Mouse (Mus musculus): ENCODE data around the gene Pold4. TPM values are rescaled to one million over a fixed set of nuclear protein-coding genes. Genes with fewer than 3 reads are reported as not detected.

The Pold4 gene
- polyA plus RNA-seq, 1 experiment, result 38.9 TPM

- TF ChIP-seq CTCF (IDR thresholded peaks at IDR 0.05; ENCODE audit: extremely low read depth, insufficient read depth, low read length) (no peak), POLR2A (IDR thresholded peaks at IDR 0.05; ENCODE audit: extremely low read depth, insufficient read depth, low read length) (no peak)
- H3K4me1 ChIP-seq (ENCODE audit: control insufficient read depth, insufficient read depth, low read length), result peaks cover 7% of the 10 kb centered on the region; the same call in 1 of the 2 replicates
- peak overlapping the region; percentile 93 for H3K27ac ChIP-seq (ENCODE audit: insufficient read depth, low read length)
- peak overlapping the region; percentile 97 for H3K4me3 ChIP-seq (ENCODE audit: insufficient read depth, low read length)
These were observed 39.3 kb upstream of the Pold4 start for GRCm38 (mm10) chr19:4192251-4192985.

GRCm38 (mm10) chr19:4193129-4193528 is 38.6 kb upstream of the Pold4 start:
- peaks cover 7% of the 10 kb centered on the region; the same call in 1 of the 2 replicates for H3K4me1 ChIP-seq (ENCODE audit: control insufficient read depth, insufficient read depth, low read length)
- no peak overlapping the region for H3K27ac ChIP-seq (ENCODE audit: insufficient read depth, low read length)
- H3K4me3 ChIP-seq (ENCODE audit: insufficient read depth, low read length), result peak overlapping the region; percentile 97
- TF ChIP-seq POLR2A (IDR thresholded peaks at IDR 0.05; ENCODE audit: extremely low read depth, insufficient read depth, low read length), result no peak
- TF ChIP-seq CTCF (IDR thresholded peaks at IDR 0.05; ENCODE audit: extremely low read depth, insufficient read depth, low read length), result no peak

DNA sequence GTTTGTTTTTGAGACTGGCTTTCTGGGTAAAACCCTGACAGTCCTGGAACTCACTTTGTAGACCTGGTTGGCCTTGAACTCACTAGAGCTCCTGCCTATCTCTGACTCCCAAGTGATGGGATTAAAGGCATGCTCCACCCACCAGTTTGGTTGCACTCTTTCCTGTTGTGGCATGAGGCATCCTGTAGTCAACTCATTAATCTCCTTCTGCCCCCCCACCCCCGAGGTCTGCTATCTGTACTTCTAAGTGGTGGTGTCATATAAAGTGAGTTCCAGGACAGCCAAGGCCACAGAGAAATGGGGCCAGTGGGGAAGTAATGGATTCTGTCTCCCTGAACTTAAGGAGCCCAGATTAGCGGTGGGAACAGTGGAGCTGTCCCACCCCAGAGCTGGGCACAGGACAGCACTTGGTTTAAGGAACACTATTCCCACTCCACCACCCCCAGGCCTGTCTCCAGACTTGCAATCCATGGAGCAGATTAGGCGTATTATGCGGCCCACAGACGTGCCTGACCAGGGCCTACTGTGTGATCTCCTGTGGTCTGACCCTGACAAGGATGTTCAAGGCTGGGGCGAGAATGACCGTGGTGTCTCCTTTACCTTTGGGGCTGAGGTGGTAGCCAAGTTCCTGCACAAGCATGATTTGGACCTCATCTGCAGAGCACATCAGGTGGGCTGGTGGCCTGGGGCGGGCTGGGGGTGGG is 37.5 kb upstream of the Pold4 start:
- Histone ChIP-seq H3K27ac (ENCODE audit: insufficient read depth, low read length) (no peak overlapping the region), H3K4me3 (ENCODE audit: insufficient read depth, low read length) (0 out of 2 replicates have a peak overlapping the region, but pooled peaks have one; percentile 97), H3K4me1 (ENCODE audit: control insufficient read depth, insufficient read depth, low read length) (peaks cover 7% of the 10 kb centered on the region; the same call in 1 of the 2 replicates)
- TF ChIP-seq POLR2A (IDR thresholded peaks at IDR 0.05; ENCODE audit: extremely low read depth, insufficient read depth, low read length) (no peak), CTCF (IDR thresholded peaks at IDR 0.05; ENCODE audit: extremely low read depth, insufficient read depth, low read length) (no peak)

DNA sequence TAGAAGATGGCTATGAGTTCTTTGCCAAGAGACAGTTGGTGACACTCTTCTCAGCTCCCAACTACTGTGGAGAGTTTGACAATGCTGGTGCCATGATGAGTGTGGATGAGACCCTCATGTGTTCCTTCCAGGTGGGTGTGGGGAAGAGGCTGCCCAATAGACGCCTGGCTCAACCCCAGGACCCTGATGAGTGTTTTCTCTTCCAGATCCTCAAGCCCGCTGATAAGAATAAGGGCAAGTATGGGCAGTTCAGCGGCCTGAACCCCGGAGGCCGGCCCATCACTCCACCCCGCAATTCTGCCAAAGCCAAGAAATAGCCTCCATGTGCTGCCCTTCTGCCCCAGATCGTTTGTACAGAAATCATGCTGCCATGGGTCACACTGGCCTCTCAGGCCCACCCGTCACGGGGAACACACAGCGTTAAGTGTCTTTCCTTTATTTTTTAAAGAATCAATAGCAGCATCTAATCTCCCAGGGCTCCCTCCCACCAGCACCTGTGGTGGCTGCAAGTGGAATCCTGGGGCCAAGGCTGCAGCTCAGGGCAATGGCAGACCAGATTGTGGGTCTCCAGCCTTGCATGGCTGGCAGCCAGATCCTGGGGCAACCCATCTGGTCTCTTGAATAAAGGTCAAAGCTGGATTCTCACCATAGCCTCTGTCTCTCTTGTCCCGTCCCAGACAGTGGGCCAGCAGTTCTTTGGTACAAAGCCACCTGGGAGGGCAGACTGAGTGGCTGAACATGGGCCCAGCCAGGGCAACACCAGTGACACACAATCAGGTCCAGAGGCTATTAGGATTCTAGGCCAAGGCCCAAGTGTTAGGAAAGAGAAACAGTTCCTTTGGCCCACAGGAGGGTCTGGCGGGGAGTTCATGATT is 36.7 kb upstream of the Pold4 start:
- Histone ChIP-seq H3K4me3 (ENCODE audit: insufficient read depth, low read length) (no peak overlapping the region), H3K4me1 (ENCODE audit: control insufficient read depth, insufficient read depth, low read length) (peaks cover 7% of the 10 kb centered on the region; the same call in 1 of the 2 replicates), H3K27ac (ENCODE audit: insufficient read depth, low read length) (no peak overlapping the region)
- TF ChIP-seq POLR2A (IDR thresholded peaks at IDR 0.05; ENCODE audit: extremely low read depth, insufficient read depth, low read length), result no peak

- no peak overlapping the region for H3K27ac ChIP-seq (ENCODE audit: insufficient read depth, low read length)
- TF ChIP-seq POLR2A (IDR thresholded peaks at IDR 0.05; ENCODE audit: extremely low read depth, insufficient read depth, low read length), result no peak
- no peak for TF ChIP-seq CTCF (IDR thresholded peaks at IDR 0.05; ENCODE audit: extremely low read depth, insufficient read depth, low read length)
- H3K4me1 ChIP-seq (ENCODE audit: control insufficient read depth, insufficient read depth, low read length), result peaks cover 9% of the 10 kb centered on the region; the same call in 1 of the 2 replicates
- H3K4me3 ChIP-seq (ENCODE audit: insufficient read depth, low read length), result no peak overlapping the region
These were observed 35.7 kb upstream of the Pold4 start for GRCm38 (mm10) chr19:4196048-4196447.

GRCm38 (mm10) chr19:4196548-4196947 is 35.2 kb upstream of the Pold4 start:
- Histone ChIP-seq H3K4me3 (ENCODE audit: insufficient read depth, low read length) (no peak overlapping the region), H3K27ac (ENCODE audit: insufficient read depth, low read length) (no peak overlapping the region), H3K4me1 (ENCODE audit: control insufficient read depth, insufficient read depth, low read length) (peaks cover 9% of the 10 kb centered on the region; the same call in 1 of the 2 replicates)
- no peak for TF ChIP-seq CTCF (IDR thresholded peaks at IDR 0.05; ENCODE audit: extremely low read depth, insufficient read depth, low read length)
- TF ChIP-seq POLR2A (IDR thresholded peaks at IDR 0.05; ENCODE audit: extremely low read depth, insufficient read depth, low read length), result no peak

GRCm38 (mm10) chr19:4197180-4197579 is 34.5 kb upstream of the Pold4 start:
- TF ChIP-seq CTCF (IDR thresholded peaks at IDR 0.05; ENCODE audit: extremely low read depth, insufficient read depth, low read length), result no peak
- TF ChIP-seq POLR2A (IDR thresholded peaks at IDR 0.05; ENCODE audit: extremely low read depth, insufficient read depth, low read length), result no peak
- Histone ChIP-seq H3K4me1 (ENCODE audit: control insufficient read depth, insufficient read depth, low read length) (peaks cover 9% of the 10 kb centered on the region; the same call in 1 of the 2 replicates), H3K27ac (ENCODE audit: insufficient read depth, low read length) (no peak overlapping the region), H3K4me3 (ENCODE audit: insufficient read depth, low read length) (no peak overlapping the region)

DNA sequence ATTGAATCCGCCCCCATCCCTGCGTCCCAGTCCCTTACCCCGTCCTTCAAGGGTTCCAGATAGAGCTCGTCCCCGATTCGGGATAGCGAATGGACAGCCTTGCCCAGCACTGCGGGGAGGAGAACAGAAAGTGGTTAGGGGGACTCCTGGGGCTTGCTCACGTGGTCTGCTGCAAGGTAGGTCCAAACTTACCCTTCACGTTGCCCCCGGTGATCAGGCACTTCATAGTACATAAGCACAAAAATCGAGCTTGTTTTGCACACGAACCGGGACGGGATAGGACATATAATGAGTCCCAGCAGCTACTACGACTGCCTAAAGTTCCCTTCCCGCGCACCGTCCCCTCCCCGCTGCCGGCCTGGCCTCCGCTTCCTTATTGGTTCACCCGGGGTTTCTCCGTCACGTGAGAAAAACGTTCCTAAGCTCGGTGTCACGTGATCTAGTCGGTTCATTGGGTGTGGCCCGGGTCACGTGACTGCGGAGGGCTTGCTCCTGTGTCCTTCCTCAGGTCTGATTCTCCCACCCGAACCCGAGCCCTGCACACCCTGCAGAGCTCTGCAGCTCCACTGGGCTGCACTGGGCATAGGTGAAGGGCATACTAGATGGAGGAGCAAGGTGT is 30.3 kb upstream of the Pold4 start, which contains the start of gene Rad9a:
Gene Rad9a (minus strand): TSS at position 372 of the 619 bp plus-strand sequence.
- Histone ChIP-seq H3K4me3 (ENCODE audit: insufficient read depth, low read length) (peak within 1 kb of the TSS; percentile 68), H3K4me1 (ENCODE audit: control insufficient read depth, insufficient read depth, low read length) (peaks cover 4% of the 10 kb centered on the region), H3K27ac (ENCODE audit: insufficient read depth, low read length) (peak within 1 kb of the TSS; percentile 58; the same call in 1 of the 2 replicates)
- TF ChIP-seq CTCF (IDR thresholded peaks at IDR 0.05; ENCODE audit: extremely low read depth, insufficient read depth, low read length) (no peak), POLR2A (IDR thresholded peaks at IDR 0.05; ENCODE audit: extremely low read depth, insufficient read depth, low read length) (peak; percentile 84)

Data from cortical plate, adult 2 months (tissue).